Mouse (Mus musculus) forebrain, embryonic 10.5 days (tissue): ENCODE data around the gene Zfp62. TPM values are rescaled to one million over a fixed set of nuclear protein-coding genes. Genes with fewer than 3 reads are reported as not detected.

ENCODE experiments used
- DNase-seq: peaks from one replicate; pipeline ENCODE4 v3.0.0-alpha.2; 2017; ENCODE audit warnings: low spot score; ENCODE audit errors: extremely low spot score
- H3K27ac ChIP-seq: fragments of 300-500 bp; sonication (generic); 2 replicates; pipeline ENCODE4 v1.5.1; 2016; ENCODE audit warnings: mild to moderate bottlenecking
- H3K27me3 ChIP-seq: fragments of 300-500 bp; sonication (generic); 2 replicates; pipeline ENCODE4 v1.6.1; 2016; ENCODE audit warnings: mild to moderate bottlenecking; ENCODE audit not compliant: poor library complexity, severe bottlenecking
- H3K36me3 ChIP-seq: fragments of 300-500 bp; sonication (generic); replicated peaks from 2 replicates; pipeline ENCODE4 v1.6.1; 2016; ENCODE audit warnings: mild to moderate bottlenecking, moderate library complexity
- H3K4me1 ChIP-seq: fragments of 300-500 bp; sonication (generic); 2 replicates; pipeline ENCODE4 v1.6.1; 2016
- H3K4me3 ChIP-seq: fragments of 300-500 bp; sonication (generic); 2 replicates; pipeline ENCODE4 v1.5.1; 2016; ENCODE audit warnings: mild to moderate bottlenecking, moderate library complexity
- H3K9me3 ChIP-seq: fragments of 300-500 bp; sonication (generic); 2 replicates; pipeline ENCODE4 v1.6.1; 2016; ENCODE audit warnings: mild to moderate bottlenecking, moderate library complexity
- WGBS: fragments of 180-500 bp; shearing (Covaris S2); methylation state at CpG from one replicate; pipeline ENCODE4 v1.1.7; 2016; 5-methylcytosine and 5-hydroxymethylcytosine counted together
- polyA plus RNA-seq: library from polyadenylated mRNA; unstranded; fragments of >200 nt; fragmentation: Nextera tagmentation; extraction: Ambion mirVana; gene quantifications from 2 replicates; pipeline ENCODE4 v1.2.1, GENCODE M21; 2016

The Zfp62 gene
- polyA plus RNA-seq, 1 experiment from 2014 or later, result 42.3 TPM

GRCm38 (mm10) chr11:49245634-49246415, 42.7 kb downstream of the Zfp62 start:
- peaks cover 66% of the 10 kb centered on the region for H3K4me1 ChIP-seq
- H3K27ac ChIP-seq, result peak overlapping the region; percentile 92; the same call in 1 of the 2 replicates

GRCm38 (mm10) chr11:49246523-49246922, 43.4 kb downstream of the Zfp62 start:
- WGBS, result 88% methylated on average over 4 of the region's 4 CpGs
- DNase-seq, result no peak

More at GRCm38 (mm10) chr11:49245634-49246415, 42.7 kb downstream of the Zfp62 start:
- H3K4me3 ChIP-seq, result peak overlapping the region; percentile 65
- no peak for DNase-seq
- no peaks in the 10 kb centered on the region for H3K27me3 ChIP-seq
- 28% methylated on average over 12 of the region's 12 CpGs for WGBS
- no peaks in the 10 kb centered on the region for H3K9me3 ChIP-seq
- no peaks in the 10 kb centered on the region for H3K36me3 ChIP-seq

DNA sequence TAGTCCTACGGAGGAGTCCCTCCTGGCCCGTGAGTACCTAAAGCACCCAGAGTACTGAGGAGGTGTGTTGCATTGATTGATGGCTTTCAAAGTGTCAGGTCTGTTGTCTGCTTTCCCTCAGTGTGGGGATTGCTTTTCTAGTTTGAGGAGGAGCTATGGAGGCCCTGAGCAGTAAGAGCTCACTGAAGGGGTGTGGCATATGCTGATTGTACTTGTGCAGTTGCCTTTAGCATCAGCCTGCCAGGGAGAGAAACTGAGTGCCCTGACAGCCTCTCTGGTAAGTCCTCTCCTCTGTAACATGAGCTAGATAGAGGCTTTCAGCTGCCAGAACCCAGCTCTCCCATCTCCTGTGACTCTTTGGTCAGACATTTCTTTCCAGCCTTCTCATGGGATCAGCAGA, 44.2 kb downstream of the Zfp62 start:
- no peak overlapping the region for H3K27ac ChIP-seq
- DNase-seq, result no peak
- H3K4me1 ChIP-seq, result peaks cover 80% of the 10 kb centered on the region
- H3K36me3 ChIP-seq, result no peaks in the 10 kb centered on the region
- no peaks in the 10 kb centered on the region for H3K27me3 ChIP-seq
- H3K4me3 ChIP-seq, result no peak overlapping the region
- 89% methylated on average over 2 of the region's 2 CpGs for WGBS
- H3K9me3 ChIP-seq, result no peaks in the 10 kb centered on the region

More at GRCm38 (mm10) chr11:49246523-49246922, 43.4 kb downstream of the Zfp62 start:
- no peak overlapping the region for H3K27ac ChIP-seq
- no peaks in the 10 kb centered on the region for H3K36me3 ChIP-seq
- H3K9me3 ChIP-seq, result no peaks in the 10 kb centered on the region
- H3K4me3 ChIP-seq, result no peak overlapping the region
- peaks cover 73% of the 10 kb centered on the region for H3K4me1 ChIP-seq
- no peaks in the 10 kb centered on the region for H3K27me3 ChIP-seq

- no peak for DNase-seq
- H3K4me3 ChIP-seq, result no peak overlapping the region
- H3K27ac ChIP-seq, result no peak overlapping the region
- peaks cover 71% of the 10 kb centered on the region for H3K4me1 ChIP-seq
- H3K36me3 ChIP-seq, result peaks cover 9% of the 10 kb centered on the region
- H3K9me3 ChIP-seq, result no peaks in the 10 kb centered on the region
- no peaks in the 10 kb centered on the region for H3K27me3 ChIP-seq
- 60% methylated on average over 6 of the region's 6 CpGs for WGBS
These were observed 45.3 kb downstream of the Zfp62 start for GRCm38 (mm10) chr11:49248226-49248973.

DNA sequence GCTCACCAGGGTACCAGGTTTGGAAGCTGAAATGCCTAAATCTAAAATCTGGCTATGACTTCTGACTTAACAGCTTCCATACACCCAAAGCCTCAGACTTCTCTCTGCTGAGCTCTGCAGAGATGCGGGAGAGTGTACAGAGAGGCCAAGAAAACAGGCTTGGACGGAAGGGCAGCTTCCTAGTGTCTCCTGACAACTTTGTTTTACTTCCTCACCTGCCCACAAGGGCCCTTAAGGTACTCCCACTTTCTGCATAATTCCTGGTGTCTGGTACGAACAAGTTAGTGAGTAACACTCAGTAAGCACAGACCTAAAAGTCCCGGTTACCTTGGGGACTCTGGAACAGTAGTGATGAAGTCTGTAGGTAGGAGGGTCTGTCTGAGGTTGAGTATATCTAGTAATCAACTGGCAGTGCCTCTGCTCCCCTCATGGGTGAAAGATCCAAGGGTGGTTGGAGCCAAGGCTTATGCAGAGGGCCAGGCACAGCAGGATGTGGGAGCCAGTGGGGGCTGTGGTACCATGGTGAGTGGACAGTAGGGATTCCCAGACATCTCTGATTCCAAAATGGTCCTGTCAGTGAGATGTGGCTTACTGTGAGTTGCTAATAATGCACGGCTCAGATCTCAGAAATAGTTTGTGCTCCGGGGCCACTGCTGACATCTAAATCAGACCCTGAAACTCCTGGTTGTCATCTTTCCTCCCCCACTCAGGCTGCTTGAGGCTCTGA, 46.0 kb downstream of the Zfp62 start:
- Histone ChIP-seq H3K4me3 (no peak overlapping the region), H3K27ac (peak overlapping the region; percentile 95; the same call in 1 of the 2 replicates), H3K36me3 (peaks cover 16% of the 10 kb centered on the region), H3K27me3 (no peaks in the 10 kb centered on the region), H3K4me1 (peaks cover 70% of the 10 kb centered on the region), H3K9me3 (no peaks in the 10 kb centered on the region)
- DNase-seq, result no peak
- WGBS, result 68% methylated on average over 6 of the region's 6 CpGs

GRCm38 (mm10) chr11:49249811-49250421, 46.8 kb downstream of the Zfp62 start:
- peak overlapping the region; percentile 82 for H3K4me3 ChIP-seq
- H3K27me3 ChIP-seq, result no peaks in the 10 kb centered on the region
- peaks cover 62% of the 10 kb centered on the region for H3K4me1 ChIP-seq
- no peak for DNase-seq
- peak overlapping the region; percentile 95 for H3K27ac ChIP-seq
- 34% methylated on average over 10 of the region's 10 CpGs for WGBS
- peaks cover 24% of the 10 kb centered on the region for H3K36me3 ChIP-seq
- H3K9me3 ChIP-seq, result no peaks in the 10 kb centered on the region

- Histone ChIP-seq H3K27ac (peak overlapping the region; percentile 95), H3K4me3 (peak overlapping the region; percentile 82), H3K36me3 (peaks cover 32% of the 10 kb centered on the region), H3K27me3 (no peaks in the 10 kb centered on the region), H3K9me3 (no peaks in the 10 kb centered on the region), H3K4me1 (peaks cover 54% of the 10 kb centered on the region)
- DNase-seq, result peak; percentile 84
- 3% methylated on average over 45 of the region's 45 CpGs for WGBS
These were observed 47.6 kb downstream of the Zfp62 start for GRCm38 (mm10) chr11:49250422-49251379.

GRCm38 (mm10) chr11:49251380-49251761, 48.3 kb downstream of the Zfp62 start:
- Histone ChIP-seq H3K4me3 (peak overlapping the region; percentile 82), H3K36me3 (peaks cover 33% of the 10 kb centered on the region), H3K27me3 (no peaks in the 10 kb centered on the region), H3K27ac (no peak overlapping the region), H3K9me3 (no peaks in the 10 kb centered on the region), H3K4me1 (peaks cover 47% of the 10 kb centered on the region)
- WGBS, result 79% methylated on average over 7 of the region's 7 CpGs
- no peak for DNase-seq

- Histone ChIP-seq H3K27me3 (no peaks in the 10 kb centered on the region), H3K9me3 (no peaks in the 10 kb centered on the region), H3K4me1 (peaks cover 41% of the 10 kb centered on the region), H3K4me3 (no peak overlapping the region), H3K27ac (no peak overlapping the region), H3K36me3 (peaks cover 36% of the 10 kb centered on the region)
- WGBS, result 95% methylated on average over 5 of the region's 5 CpGs
- no peak for DNase-seq
These were observed 49.0 kb downstream of the Zfp62 start for GRCm38 (mm10) chr11:49252048-49252447.

GRCm38 (mm10) chr11:49253035-49253434, 49.9 kb downstream of the Zfp62 start:
- Histone ChIP-seq H3K9me3 (no peaks in the 10 kb centered on the region), H3K4me3 (no peak overlapping the region), H3K27ac (no peak overlapping the region), H3K27me3 (no peaks in the 10 kb centered on the region), H3K36me3 (peaks cover 43% of the 10 kb centered on the region), H3K4me1 (peaks cover 35% of the 10 kb centered on the region)
- WGBS, result 93% methylated on average over 6 of the region's 6 CpGs
- no peak for DNase-seq

DNA sequence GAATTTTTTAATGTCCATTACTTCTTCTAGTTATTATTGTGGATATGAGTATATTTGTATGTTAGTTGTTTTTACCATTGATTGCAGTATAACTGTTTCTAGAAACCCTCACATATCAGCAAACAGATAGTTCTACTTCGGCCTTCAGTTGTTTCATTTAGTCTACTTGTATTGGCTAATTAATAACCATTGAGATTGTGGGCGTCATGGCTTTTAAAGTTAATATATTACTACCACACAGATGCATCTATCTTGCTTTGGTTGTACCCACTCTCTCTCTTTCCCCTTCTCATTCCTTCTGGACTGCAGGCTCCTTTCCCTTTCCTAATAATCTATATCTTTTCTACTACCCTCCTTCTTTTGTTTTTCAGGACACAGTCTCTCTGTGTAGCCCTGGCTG, 56.2 kb downstream of the Zfp62 start:
- no peaks in the 10 kb centered on the region; the same call in 1 of the 2 replicates for H3K4me1 ChIP-seq
- no peak overlapping the region for H3K27ac ChIP-seq
- no peak overlapping the region for H3K4me3 ChIP-seq
- DNase-seq, result no peak
- 94% methylated on average over 2 of the region's 2 CpGs for WGBS
- H3K27me3 ChIP-seq, result no peaks in the 10 kb centered on the region
- no peaks in the 10 kb centered on the region for H3K9me3 ChIP-seq
- peaks cover 72% of the 10 kb centered on the region for H3K36me3 ChIP-seq
